Mouse (Mus musculus) Muller cell, postnatal 12 days (primary cell): ENCODE data around the gene Nupr1l.
"Not testable (repeated sequence)": the region's sequence is repeated elsewhere in the genome, so short reads cannot be mapped to it uniquely, and the experiment has no call there.

ENCODE experiments used
- DNase-seq: peaks from one replicate; pipeline ENCODE4 v3.0.0-alpha.2; 2015; ENCODE audit errors: inconsistent ontology term

The Nupr1l gene

GRCm38 (mm10) chr5:129915491-129915890 is 7.2 kb downstream of the Nupr1l start:
- not testable (repeated sequence) for DNase-seq

- DNase-seq, result no peak
These were observed 9.8 kb downstream of the Nupr1l start for GRCm38 (mm10) chr5:129918065-129918651.

- no peak for DNase-seq
These were observed 10.4 kb downstream of the Nupr1l start for GRCm38 (mm10) chr5:129918752-129919151.

- DNase-seq, result no peak
These were observed 11.0 kb downstream of the Nupr1l start for GRCm38 (mm10) chr5:129919320-129919719.

GRCm38 (mm10) chr5:129921972-129922371 is 13.6 kb downstream of the Nupr1l start:
- DNase-seq, result no peak

- DNase-seq, result no peak
These were observed 16.6 kb downstream of the Nupr1l start for GRCm38 (mm10) chr5:129924820-129925452.

- no peak for DNase-seq
These were observed 17.6 kb downstream of the Nupr1l start for GRCm38 (mm10) chr5:129925933-129926332.

- DNase-seq, result no peak
These were observed 21.9 kb downstream of the Nupr1l start for GRCm38 (mm10) chr5:129929924-129930855.

- DNase-seq, result no peak
These were observed 28.6 kb downstream of the Nupr1l start for GRCm38 (mm10) chr5:129936941-129937340.

- DNase-seq, result no peak
These were observed 31.9 kb downstream of the Nupr1l start for GRCm38 (mm10) chr5:129940281-129940680.

GRCm38 (mm10) chr5:129940736-129941494 is 32.6 kb downstream of the Nupr1l start:
- no peak for DNase-seq

GRCm38 (mm10) chr5:129941495-129942045 is 33.2 kb downstream of the Nupr1l start, which contains the start of gene Vkorc1l1:
Gene Vkorc1l1, plus strand, starts transcription at chr5:129941970.
- peak; percentile 99 for DNase-seq

GRCm38 (mm10) chr5:129942073-129942939 is 34.0 kb downstream of the Nupr1l start:
- peak; percentile 36 for DNase-seq

GRCm38 (mm10) chr5:129943402-129943801 is 35.1 kb downstream of the Nupr1l start:
- DNase-seq, result no peak

- DNase-seq, result no peak
These were observed 39.2 kb downstream of the Nupr1l start for GRCm38 (mm10) chr5:129947528-129948033.

GRCm38 (mm10) chr5:129952143-129952542 is 43.8 kb downstream of the Nupr1l start:
- no peak for DNase-seq

GRCm38 (mm10) chr5:129954473-129955254 is 46.3 kb downstream of the Nupr1l start:
- no peak for DNase-seq

- DNase-seq, result no peak
These were observed 47.5 kb downstream of the Nupr1l start for GRCm38 (mm10) chr5:129955792-129956191.

- no peak for DNase-seq
These were observed 54.9 kb downstream of the Nupr1l start for GRCm38 (mm10) chr5:129963224-129963623.
